Mouse (Mus musculus): ENCODE results near the gene Slc16a10. TPM values are rescaled to one million over a fixed set of nuclear protein-coding genes. Genes with fewer than 3 reads are reported as not detected.

The Slc16a10 gene
- total RNA-seq, 2 experiments from 2014 or later = 35.3 to 40.5 TPM

DNA sequence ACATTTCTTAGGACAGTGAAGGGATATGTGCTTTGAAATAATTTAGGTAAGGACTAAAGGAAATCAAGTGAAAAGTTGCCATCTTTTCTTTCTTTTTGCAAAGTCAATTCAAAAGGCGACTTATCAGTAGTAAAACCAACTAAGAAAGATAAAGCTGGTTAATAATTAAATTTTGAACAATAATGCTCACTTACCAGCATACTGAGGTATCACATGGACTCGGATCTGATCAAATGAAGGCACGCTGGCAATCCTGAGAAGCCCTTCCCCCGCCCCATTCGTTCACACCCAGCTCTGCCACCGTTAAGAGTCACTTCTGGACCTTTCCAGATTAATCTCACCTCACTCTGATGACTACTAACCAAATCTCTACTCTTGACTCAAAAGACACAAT lies 64.1 kb downstream of the Slc16a10 start:
- intact Hi-C loops (cut with DNase I) = no loop called here
- DNase-seq = no peak

DNA sequence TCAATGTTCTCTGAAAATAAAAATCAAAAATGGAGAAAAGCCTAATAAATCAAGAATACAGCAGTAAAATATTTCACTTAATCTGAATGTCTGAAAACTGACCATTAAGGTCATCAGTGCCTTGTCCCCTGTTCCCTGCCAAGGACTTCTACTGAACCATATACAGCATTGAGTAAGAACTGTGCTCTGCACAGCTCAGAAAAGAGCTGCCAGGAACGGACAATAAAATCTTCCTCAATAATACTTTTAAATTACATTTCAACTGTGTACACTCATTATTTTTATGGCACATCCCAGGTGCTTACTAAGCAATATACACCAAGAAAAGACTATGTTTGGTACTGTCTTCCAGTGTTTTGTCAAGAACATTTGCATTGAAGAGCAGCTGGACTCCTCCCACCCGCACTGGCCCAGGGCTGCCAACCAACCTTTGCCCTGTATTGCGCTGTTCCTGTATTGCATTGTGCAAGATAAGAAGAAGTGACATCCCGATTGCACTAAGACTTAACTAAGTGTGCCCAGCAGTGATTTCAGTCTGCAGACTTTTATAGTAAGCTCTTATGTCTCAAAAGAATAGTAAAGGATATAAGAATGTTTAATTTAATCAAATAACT lies 64.6 kb downstream of the Slc16a10 start:
- intact Hi-C loops (cut with DNase I) = no loop called here
- no peak for DNase-seq

DNA sequence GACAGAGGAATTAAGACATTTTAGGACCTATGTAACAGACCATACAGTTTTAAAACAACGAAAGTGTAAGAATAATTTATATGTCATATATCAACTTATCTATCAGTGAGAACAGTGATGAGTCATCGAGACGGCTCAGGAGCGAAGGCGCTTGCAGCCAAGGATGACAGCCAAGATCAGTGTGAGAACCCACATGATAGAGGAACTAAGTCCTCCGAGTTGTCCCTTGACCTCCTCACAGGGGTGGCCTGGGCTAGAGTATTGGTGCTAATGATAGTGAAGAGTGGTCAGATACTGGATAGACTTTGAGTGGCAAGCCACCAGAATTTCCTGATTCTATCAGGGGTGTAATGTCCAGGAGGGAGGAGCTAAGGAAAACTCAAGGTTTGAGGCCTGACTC lies 68.5 kb downstream of the Slc16a10 start:
- DNase-seq = no peak
- intact Hi-C loops (cut with DNase I) = no loop called here

GRCm38 (mm10) chr10:40070684-40071083 lies 71.4 kb downstream of the Slc16a10 start:
- intact Hi-C loops (cut with DNase I) = no loop called here
- DNase-seq = no peak

GRCm38 (mm10) chr10:40069270-40069669 lies 72.8 kb downstream of the Slc16a10 start:
- DNase-seq = no peak
- intact Hi-C loops (cut with DNase I) = no loop called here

DNA sequence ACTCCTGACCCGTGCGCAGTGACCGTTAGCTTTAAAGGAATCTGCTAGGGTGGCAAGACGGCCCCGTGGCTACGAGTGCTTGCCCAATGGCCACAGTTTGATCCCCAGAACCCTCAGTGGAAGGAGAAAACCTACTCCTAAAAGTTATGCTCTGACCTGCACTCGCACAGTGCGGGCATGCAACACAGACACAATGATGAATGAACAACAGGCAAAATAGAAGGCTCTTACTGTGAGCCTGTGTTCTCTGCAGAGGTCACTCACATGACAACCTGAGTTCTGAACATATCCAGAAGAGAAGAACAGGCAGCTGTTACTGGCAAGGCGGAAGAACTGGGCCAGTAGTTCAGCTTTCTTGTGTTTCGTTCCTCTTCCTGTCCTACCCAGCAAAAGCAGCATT lies 73.5 kb downstream of the Slc16a10 start:
- no peak for DNase-seq
- intact Hi-C loops (cut with DNase I) = no loop called here

DNA sequence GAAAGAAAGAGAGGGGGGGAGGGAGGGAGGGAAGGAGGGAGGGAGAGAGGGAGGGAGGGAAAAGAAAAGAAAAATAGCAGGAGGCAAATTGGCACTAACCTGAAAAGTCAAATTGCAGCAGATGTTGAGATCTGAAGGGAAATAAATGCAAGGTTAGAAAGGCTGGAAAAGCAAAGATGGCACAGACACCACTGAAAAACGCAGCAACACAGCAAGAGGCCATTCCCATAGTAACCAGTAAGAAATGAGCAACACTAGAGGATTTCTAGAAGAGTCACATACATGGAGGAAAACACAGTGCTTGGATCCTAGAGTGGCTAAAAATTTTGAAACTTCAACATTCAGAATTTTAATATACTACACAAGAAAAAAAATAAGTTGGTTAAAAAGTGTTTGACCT lies 74.5 kb downstream of the Slc16a10 start:
- DNase-seq = no peak
- intact Hi-C loops (cut with DNase I) = no loop called here

DNA sequence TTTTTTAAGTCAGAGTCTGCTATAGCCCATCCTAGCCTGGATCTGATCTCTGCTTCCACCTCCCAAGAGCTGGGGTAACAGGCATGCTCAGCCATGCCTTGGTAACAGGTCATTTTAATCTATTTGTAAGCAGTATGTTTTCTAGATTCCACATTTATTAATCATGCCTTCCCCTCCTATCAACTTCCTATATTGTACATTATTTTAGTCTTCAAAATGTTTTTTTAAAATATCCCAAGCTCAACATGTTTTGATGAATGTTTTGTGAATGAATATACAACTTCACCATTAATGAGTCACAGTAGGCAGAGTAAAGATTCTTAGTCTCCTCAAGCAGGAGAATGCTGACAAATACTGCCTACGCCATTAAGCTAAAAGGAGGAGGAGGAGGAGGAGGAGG lies 75.0 kb downstream of the Slc16a10 start:
- intact Hi-C loops (cut with DNase I) = no loop called here
- no peak for DNase-seq

DNA sequence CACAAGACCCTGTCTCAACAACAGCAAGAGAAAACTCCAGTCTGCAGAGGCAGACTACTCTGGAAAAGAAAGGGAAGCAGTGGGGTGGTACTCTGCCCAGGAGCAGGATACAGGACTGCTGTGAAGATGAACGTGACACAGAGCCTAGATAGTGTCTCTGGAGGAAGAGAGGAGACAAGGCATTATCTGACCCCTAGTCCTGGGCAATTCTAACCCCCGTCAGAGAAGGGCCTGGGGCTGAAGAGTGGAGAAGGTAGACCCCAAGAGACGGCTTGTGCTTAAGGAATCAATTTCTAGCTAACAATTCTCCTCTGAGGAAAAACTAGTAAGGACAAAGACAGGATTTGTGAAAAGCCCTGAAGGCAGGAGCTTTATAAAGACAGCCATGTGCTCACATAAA lies 76.7 kb downstream of the Slc16a10 start:
- intact Hi-C loops (cut with DNase I) = no loop called here
- no peak for DNase-seq

GRCm38 (mm10) chr10:40063291-40063890 lies 78.7 kb downstream of the Slc16a10 start:
- no peak for DNase-seq
- intact Hi-C loops (cut with DNase I) = no loop called here

DNA sequence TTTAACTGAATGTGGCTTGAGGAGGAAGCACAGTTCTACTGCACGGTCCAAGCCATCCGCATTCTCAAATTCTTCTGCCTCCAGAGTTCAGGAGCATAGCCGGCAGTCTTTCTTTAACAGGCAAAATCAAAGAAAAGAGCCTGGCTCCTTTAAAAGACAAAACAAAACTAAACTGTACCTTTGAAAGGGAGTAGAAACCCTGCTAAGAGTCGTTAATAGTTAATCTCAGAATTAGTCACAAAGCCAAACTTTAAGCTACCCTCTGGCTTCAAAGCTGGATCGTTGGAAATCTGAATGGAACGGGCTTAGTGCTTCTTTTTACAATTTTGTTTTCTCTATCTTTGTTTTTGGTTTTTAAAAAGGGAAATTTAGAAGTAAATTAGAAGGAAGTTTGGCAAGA lies 79.2 kb downstream of the Slc16a10 start:
- DNase-seq = no peak
- intact Hi-C loops (cut with DNase I) = no loop called here

- no peak for DNase-seq
- intact Hi-C loops (cut with DNase I) = no loop called here
These were observed 80.1 kb downstream of the Slc16a10 start for GRCm38 (mm10) chr10:40061926-40062325.

- no peak for DNase-seq
- intact Hi-C loops (cut with DNase I) = loop anchor here (5.0 kb wide), 1 partner anchor 134 kb away; no protein-coding TSS in a partner anchor
These were observed 83.3 kb downstream of the Slc16a10 start for GRCm38 (mm10) chr10:40058786-40059120.

DNA sequence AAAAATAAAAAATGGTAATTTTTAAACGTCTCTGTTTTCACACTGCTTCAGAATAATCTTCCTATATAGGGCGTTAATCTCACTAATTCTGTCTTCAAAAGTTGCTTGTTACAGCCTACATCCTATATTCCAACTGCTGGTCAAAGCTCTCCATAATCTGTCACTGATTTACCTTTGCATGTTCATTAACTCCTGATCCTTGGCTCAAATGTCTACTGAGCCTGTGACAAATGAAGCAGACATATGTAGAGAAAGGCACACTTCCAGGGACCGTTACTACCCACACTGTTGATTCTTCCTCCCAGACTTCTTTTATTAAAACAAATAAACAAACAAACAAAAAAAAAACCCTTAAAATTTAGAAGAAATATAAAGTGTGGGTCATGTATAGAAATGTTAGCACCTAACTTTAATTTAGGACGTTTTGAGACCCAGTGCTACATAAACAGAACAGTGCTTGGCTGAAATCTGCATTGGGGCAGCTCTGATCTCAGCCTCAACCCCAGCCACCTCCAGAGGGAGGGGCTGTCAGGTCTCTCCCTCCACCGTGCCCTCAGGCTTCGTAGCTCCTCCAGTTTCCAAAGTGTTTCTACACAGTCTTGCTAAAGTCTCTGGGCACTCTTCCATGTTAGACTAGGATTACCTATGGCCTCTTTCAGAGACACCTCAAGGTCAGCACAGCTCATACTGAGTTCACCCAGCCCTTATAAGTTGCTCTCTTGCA lies 83.8 kb downstream of the Slc16a10 start:
- no peak for DNase-seq
- intact Hi-C loops (cut with DNase I) = loop anchor here (5.0 kb wide), 1 partner anchor 134 kb away; no protein-coding TSS in a partner anchor

DNA sequence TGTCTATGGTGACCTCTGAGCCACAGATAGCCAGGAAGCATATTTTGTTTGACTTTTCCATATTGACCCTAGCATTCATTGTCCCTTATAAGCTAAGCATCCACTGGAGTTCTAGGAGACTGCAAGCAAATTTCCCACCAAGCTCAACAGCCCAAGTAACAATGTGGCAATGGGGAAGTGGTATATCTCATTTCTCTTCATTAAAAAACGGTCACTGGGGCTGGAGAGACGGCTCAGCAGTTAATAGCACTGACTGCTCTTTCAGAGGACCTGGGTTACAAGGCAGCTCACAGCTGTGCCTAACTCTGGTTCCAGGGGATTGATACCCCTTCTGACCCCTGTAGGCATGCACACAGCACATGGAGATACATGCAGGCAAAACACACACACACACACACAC lies 84.4 kb downstream of the Slc16a10 start:
- intact Hi-C loops (cut with DNase I) = loop anchor here (5.0 kb wide), 1 partner anchor 135 kb away; no protein-coding TSS in a partner anchor
- no peak for DNase-seq

DNA sequence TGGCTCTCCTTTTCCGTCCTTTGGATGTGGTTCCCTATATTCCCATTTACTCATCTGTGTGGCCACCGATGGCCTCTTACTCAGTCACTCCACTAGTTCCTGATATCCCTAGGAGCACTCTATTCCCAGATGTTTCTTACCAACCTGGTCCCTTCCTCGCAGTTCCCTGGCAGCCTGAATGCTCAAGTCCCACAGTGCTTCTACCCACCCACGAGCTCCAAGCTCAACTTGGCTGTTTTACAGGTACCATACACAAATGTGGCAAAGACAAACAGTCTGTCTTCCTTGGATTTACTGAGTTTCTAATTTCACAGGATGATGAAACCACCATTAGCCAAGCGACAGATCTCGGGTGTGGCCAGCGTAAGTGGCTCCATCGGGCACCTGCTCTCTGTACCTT lies 87.6 kb downstream of the Slc16a10 start:
- no peak for DNase-seq
- intact Hi-C loops (cut with DNase I) = loop anchor here (5.0 kb wide), 1 partner anchor 88 kb away; the partner anchor contains the start of gene Slc16a10

- no peak for DNase-seq
- intact Hi-C loops (cut with DNase I) = loop anchor here (1.0 to 5.0 kb wide), 2 partner anchors 88 to 158 kb away; partner anchors contain the start of gene Slc16a10
These were observed 88.2 kb downstream of the Slc16a10 start for GRCm38 (mm10) chr10:40053896-40054295.

DNA sequence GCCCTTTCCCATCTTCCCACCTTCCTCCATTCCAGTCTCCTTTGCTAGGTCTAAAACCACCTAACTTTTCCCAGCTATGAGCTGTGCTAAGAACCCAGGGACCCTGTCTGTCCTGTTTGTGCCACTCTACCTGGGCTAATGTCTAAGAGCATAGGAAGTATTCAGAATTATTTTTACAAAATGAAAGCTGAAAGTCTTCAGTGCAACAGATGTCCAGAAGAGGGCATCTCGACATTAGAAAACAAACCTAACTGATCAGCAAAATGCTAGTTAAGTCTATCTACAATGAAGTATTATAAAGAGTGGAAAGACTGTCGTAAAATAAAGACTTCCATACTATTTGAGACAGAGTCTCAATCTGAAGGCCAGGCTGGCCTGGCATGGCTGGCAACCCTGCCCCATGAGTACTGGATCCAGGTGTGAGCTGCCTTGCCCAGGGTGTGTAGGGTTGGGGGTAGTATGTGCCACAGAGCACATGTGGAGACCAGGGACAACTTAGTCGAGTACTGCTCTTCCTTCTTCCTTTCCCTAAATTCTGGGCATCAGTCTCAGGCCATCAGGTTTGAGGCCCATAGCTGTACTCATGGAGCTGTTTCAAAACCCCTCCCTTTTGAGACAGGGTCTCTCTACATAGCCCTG lies 88.7 kb downstream of the Slc16a10 start:
- intact Hi-C loops (cut with DNase I) = loop anchor here (1.0 to 5.0 kb wide), 2 partner anchors 89 to 159 kb away; partner anchors contain the start of gene Slc16a10
- no peak for DNase-seq

DNA sequence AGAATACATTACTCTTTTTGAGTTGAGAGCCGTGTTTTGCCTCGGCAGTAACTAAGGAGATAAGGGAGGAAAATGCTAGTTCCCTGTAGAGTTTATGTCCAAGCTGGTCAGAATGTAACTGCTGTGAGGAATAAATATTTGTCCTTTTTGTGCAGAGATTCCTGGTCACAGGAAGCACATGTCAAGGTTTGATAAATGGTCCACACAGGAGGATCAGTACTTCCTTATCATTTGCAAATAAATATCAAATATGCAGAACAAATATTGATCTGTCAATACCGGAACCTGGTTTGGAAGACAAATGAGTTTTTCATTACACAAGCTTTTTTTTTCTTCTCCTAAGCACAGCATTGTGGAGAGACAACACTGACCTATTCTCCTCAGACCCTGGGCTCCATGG lies 90.1 kb downstream of the Slc16a10 start:
- no peak for DNase-seq

GRCm38 (mm10) chr10:40050763-40051162 lies 91.3 kb downstream of the Slc16a10 start:
- DNase-seq = no peak
- intact Hi-C loops (cut with DNase I) = loop anchor here (5.0 kb wide), 1 partner anchor 92 kb away; the partner anchor contains the start of gene Slc16a10

More for the DNA sequence above, 90.1 kb downstream of the Slc16a10 start:
- intact Hi-C loops (cut with DNase I) = loop anchor here (5.0 kb wide), 1 partner anchor 90 kb away; the partner anchor contains the start of gene Slc16a10

- no peak for DNase-seq
- intact Hi-C loops (cut with DNase I) = no loop called here
These were observed 100.7 kb downstream of the Slc16a10 start for GRCm38 (mm10) chr10:40041339-40041738.
